Mouse (Mus musculus) erythroblast, embryonic 14.5 days (primary cell): ENCODE data around the gene Tmcc2.
"Not testable (repeated sequence)": the region's sequence is repeated elsewhere in the genome, so short reads cannot be mapped to it uniquely, and the experiment has no call there.

Source experiments
- GATA1 ChIP-seq: IDR thresholded peaks from 2 replicates; pipeline ENCODE4 v1.6.1; 2012; ENCODE audit warnings: low read length, inconsistent platforms, mixed read lengths
- TAL1 ChIP-seq: IDR thresholded peaks from 3 replicates; pipeline ENCODE4 v1.6.1; 2012; ENCODE audit warnings: low read length, inconsistent platforms, mixed read lengths

DNA sequence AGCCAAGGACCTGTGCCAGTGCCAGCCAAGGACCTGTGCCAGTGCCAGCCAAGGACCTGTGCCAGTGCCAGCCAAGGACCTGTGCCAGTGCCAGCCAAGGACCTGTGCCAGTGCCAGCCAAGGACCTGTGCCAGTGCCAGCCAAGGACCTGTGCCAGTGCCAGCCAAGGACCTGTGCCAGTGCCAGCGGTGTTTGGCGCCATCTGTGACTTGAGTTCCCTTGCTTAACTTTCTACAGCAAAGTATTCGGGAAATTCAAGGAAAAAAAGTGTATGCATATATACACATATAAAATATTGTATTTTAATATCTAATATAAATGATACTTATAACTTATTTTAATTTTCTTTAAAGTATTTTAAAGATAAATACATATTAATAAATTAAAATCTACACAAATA is 41.5 kb downstream of the Tmcc2 start:
- TF ChIP-seq TAL1, GATA1: not testable (repeated sequence)
